Mouse (Mus musculus) ES-Bruce4 (cell line): ENCODE measurements around the gene Btbd6. TPM values are rescaled to one million over a fixed set of nuclear protein-coding genes. Genes with fewer than 3 reads are reported as not detected.

Source experiments
- H3K27ac ChIP-seq: 2 replicates; pipeline ENCODE4 v1.5.1; 2012; ENCODE audit warnings: low read length, inconsistent platforms; ENCODE audit not compliant: insufficient read depth
- H3K27me3 ChIP-seq: 2 replicates; pipeline ENCODE4 v1.6.1; 2012; ENCODE audit warnings: mild to moderate bottlenecking, low read length, inconsistent platforms; ENCODE audit not compliant: control insufficient read depth, poor library complexity, insufficient read depth, severe bottlenecking
- H3K36me3 ChIP-seq: 2 replicates; pipeline ENCODE4 v1.6.1; 2012; ENCODE audit warnings: inconsistent platforms, mild to moderate bottlenecking, low read length, moderate library complexity; ENCODE audit not compliant: control insufficient read depth, poor library complexity, insufficient read depth, severe bottlenecking
- H3K4me1 ChIP-seq: one replicate; pipeline ENCODE4 v1.8.1; 2011; ENCODE audit warnings: low read length; ENCODE audit not compliant: control insufficient read depth, insufficient read depth
- H3K4me3 ChIP-seq: 2 replicates; pipeline ENCODE4 v1.5.1; 2011; ENCODE audit warnings: low read depth, mild to moderate bottlenecking, low read length
- H3K9ac ChIP-seq: 2 replicates; pipeline ENCODE4 v1.6.1; 2012; ENCODE audit warnings: low read depth, mild to moderate bottlenecking, inconsistent platforms; ENCODE audit not compliant: poor library complexity, severe bottlenecking
- H3K9me3 ChIP-seq: replicated peaks from 2 replicates; pipeline ENCODE4 v1.6.1; 2012; ENCODE audit warnings: mild to moderate bottlenecking, low read length, inconsistent platforms; ENCODE audit not compliant: control insufficient read depth, poor library complexity, insufficient read depth, severe bottlenecking
- CTCF ChIP-seq: IDR thresholded peaks from one replicate; pipeline ENCODE4 v1.8.1; 2011; ENCODE audit warnings: low read depth, low read length
- EP300 ChIP-seq: IDR thresholded peaks from 2 replicates; pipeline ENCODE4 v1.6.1; 2011; ENCODE audit warnings: low read depth, low read length; ENCODE audit not compliant: insufficient read depth
- POLR2A ChIP-seq: IDR thresholded peaks from one replicate; pipeline ENCODE4 v1.8.1; 2011; ENCODE audit warnings: low read length; ENCODE audit not compliant: insufficient read depth
- polyA plus RNA-seq: library from polyadenylated mRNA; stranded (reverse); fragments of >200 nt; gene quantifications from 2 replicates; pipeline ENCODE4 v1.2.4, GENCODE M21; 2011; ENCODE audit warnings: low read depth; ENCODE audit not compliant: missing spikeins, insufficient read depth, insufficient read length

Btbd6 gene
- polyA plus RNA-seq, 1 experiment = 11.0 TPM

- H3K9me3 ChIP-seq = no peaks in the 10 kb centered on the region
Measured at GRCm38 (mm10) chr12:113014561-113015556, 38.6 kb downstream of the Btbd6 start.

GRCm38 (mm10) chr12:113015956-113016355 lies 39.7 kb downstream of the Btbd6 start:
- H3K4me3 ChIP-seq = no peak overlapping the region

More at GRCm38 (mm10) chr12:113014561-113015556, 38.6 kb downstream of the Btbd6 start:
- no peaks in the 10 kb centered on the region for H3K27me3 ChIP-seq
- H3K27ac ChIP-seq = no peak overlapping the region
- TF ChIP-seq POLR2A (no peak), EP300 (no peak), CTCF (no peak)
- H3K36me3 ChIP-seq = no peaks in the 10 kb centered on the region
- H3K4me3 ChIP-seq = peak overlapping the region; percentile 68
- no peaks in the 10 kb centered on the region for H3K4me1 ChIP-seq
- peak overlapping the region; percentile 72 for H3K9ac ChIP-seq

GRCm38 (mm10) chr12:113016976-113017375 lies 40.7 kb downstream of the Btbd6 start:
- no peaks in the 10 kb centered on the region for H3K9me3 ChIP-seq
- H3K4me1 ChIP-seq = no peaks in the 10 kb centered on the region
- H3K36me3 ChIP-seq = no peaks in the 10 kb centered on the region
- TF ChIP-seq POLR2A (no peak), CTCF (no peak), EP300 (no peak)
- no peak overlapping the region for H3K4me3 ChIP-seq
- H3K27ac ChIP-seq = no peak overlapping the region
- H3K9ac ChIP-seq = no peak overlapping the region
- H3K27me3 ChIP-seq = no peaks in the 10 kb centered on the region

More at GRCm38 (mm10) chr12:113015956-113016355, 39.7 kb downstream of the Btbd6 start:
- TF ChIP-seq EP300 (no peak), CTCF (no peak), POLR2A (no peak)
- Histone ChIP-seq H3K9me3 (no peaks in the 10 kb centered on the region), H3K9ac (no peak overlapping the region), H3K27me3 (no peaks in the 10 kb centered on the region), H3K36me3 (no peaks in the 10 kb centered on the region), H3K4me1 (no peaks in the 10 kb centered on the region), H3K27ac (no peak overlapping the region)

- H3K36me3 ChIP-seq = no peaks in the 10 kb centered on the region
- TF ChIP-seq POLR2A = no peak
- TF ChIP-seq CTCF = no peak
- TF ChIP-seq EP300 = no peak
- no peaks in the 10 kb centered on the region for H3K9me3 ChIP-seq
- H3K4me1 ChIP-seq = no peaks in the 10 kb centered on the region
- no peak overlapping the region for H3K4me3 ChIP-seq
- no peaks in the 10 kb centered on the region for H3K27me3 ChIP-seq
- no peak overlapping the region for H3K27ac ChIP-seq
- H3K9ac ChIP-seq = no peak overlapping the region
Measured at GRCm38 (mm10) chr12:113017429-113017984, 41.2 kb downstream of the Btbd6 start.

GRCm38 (mm10) chr12:113018763-113019162 lies 42.5 kb downstream of the Btbd6 start:
- H3K9ac ChIP-seq = no peak overlapping the region
- H3K4me3 ChIP-seq = no peak overlapping the region
- no peaks in the 10 kb centered on the region for H3K27me3 ChIP-seq
- no peaks in the 10 kb centered on the region for H3K9me3 ChIP-seq
- TF ChIP-seq CTCF (no peak), POLR2A (no peak), EP300 (no peak)
- H3K27ac ChIP-seq = no peak overlapping the region
- H3K4me1 ChIP-seq = no peaks in the 10 kb centered on the region
- no peaks in the 10 kb centered on the region for H3K36me3 ChIP-seq

- Histone ChIP-seq H3K36me3 (no peaks in the 10 kb centered on the region), H3K4me1 (no peaks in the 10 kb centered on the region), H3K27me3 (no peaks in the 10 kb centered on the region), H3K9me3 (no peaks in the 10 kb centered on the region), H3K4me3 (no peak overlapping the region), H3K27ac (no peak overlapping the region), H3K9ac (no peak overlapping the region)
- no peak for TF ChIP-seq POLR2A
- TF ChIP-seq CTCF = no peak
- TF ChIP-seq EP300 = no peak
Measured at GRCm38 (mm10) chr12:113021488-113021887, 45.2 kb downstream of the Btbd6 start.
